Mouse (Mus musculus): ENCODE data around the gene Cmss1. TPM values are rescaled to one million over a fixed set of nuclear protein-coding genes. Genes with fewer than 3 reads are reported as not detected.

Gene Cmss1
- total RNA-seq, 2 experiments from 2014 or later = 20.1 to 22.0 TPM

DNA sequence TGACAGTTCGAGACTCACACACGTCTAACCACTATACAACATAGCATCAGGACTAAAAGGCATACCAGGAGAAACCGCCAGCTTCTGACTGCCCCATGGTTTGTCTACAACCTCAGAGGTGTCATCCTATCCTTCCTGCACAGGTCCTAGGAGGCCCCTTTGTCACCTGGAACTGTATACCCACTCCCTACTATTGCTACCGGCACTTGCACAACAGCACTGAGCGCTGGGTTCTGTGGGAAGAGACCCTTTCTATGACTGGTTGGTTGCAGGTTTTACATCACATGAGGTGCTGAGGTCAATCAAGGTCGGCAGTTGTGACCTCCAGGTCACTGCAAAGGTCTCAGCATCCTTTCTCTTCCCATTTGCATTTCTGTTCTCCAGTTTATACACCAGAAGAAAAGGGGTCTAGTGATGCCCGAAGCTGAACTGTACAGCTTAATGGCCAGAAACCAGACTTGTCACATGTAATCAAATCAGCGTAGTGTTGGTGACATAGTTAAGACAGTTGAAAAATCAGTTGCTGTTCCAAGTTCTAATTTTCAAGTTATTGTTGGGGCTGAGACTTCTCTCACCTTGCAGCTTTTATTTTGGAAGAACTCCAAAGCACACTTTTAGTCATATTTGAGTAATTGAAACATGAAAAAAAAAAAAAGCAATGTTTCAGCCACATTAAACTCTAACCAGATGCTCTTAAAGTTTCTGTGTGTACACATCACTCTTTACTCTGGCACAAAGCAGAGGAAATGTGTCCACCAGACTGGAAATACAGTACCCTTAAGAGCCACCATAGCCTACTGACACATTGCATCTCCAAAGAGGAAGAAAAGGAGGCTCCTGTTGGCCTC is 266.7 kb downstream of the Cmss1 start:
- Histone ChIP-seq H3K4me3 (no peak overlapping the region), H3K27ac (no peak overlapping the region)
- no peak for TF ChIP-seq CTCF (IDR thresholded peaks at IDR 0.05)
- DNase-seq (ENCODE audit: extremely low spot score in 1 of 2, low spot score in 2 of 2) = no peak
- intact Hi-C loops (cut with DNase I) = no loop called here

GRCm38 (mm10) chr16:57336770-57337423 is 269.8 kb downstream of the Cmss1 start:
- H3K27ac ChIP-seq = no peak overlapping the region
- no peak for TF ChIP-seq CTCF (IDR thresholded peaks at IDR 0.05)
- intact Hi-C loops (cut with DNase I) = no loop called here
- H3K4me3 ChIP-seq = no peak overlapping the region
- DNase-seq (ENCODE audit: extremely low spot score in 1 of 2, low spot score in 2 of 2) = no peak

DNA sequence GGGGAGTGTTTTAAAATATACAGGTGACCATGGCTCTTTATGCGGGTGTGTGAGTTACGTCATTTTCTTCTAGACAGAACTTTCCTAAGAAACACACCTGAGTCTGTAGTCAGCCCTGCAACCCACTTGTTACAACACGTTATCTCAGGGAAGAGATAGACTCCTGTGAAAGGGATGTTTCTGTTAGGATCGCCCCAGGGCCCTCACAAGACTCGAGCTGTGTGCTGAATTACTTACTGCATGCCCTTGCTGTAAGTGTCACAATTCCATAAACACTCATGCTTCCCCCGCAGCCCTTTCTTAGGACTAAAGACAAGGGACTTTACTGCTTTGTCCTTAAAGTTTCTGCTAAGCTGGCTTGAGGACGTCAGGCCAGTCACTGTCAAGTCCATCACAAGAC is 274.4 kb downstream of the Cmss1 start:
- Histone ChIP-seq H3K27ac (no peak overlapping the region), H3K4me3 (no peak overlapping the region)
- no peak for DNase-seq (ENCODE audit: extremely low spot score in 1 of 2, low spot score in 2 of 2)
- intact Hi-C loops (cut with DNase I) = no loop called here
- TF ChIP-seq CTCF (IDR thresholded peaks at IDR 0.05) = no peak

DNA sequence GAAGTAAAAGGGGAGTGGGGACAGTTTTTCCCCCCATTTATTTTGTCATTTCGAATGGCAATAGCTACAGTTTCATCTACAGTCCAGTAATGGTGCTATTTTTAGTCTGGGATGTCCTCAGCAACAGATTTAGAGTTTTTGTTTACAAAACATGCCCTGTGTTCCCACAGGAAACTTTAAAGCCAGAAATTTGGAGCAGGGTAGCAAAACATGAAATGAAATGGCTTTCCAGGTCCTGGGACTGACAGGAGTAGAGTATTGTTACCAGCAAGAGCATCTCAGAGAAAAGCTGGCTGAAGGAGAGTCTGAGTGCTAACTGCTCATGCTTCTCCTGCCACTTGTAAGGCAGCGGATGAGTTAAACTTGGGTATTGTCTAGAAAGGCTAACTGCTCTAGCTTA is 276.6 kb downstream of the Cmss1 start:
- intact Hi-C loops (cut with DNase I) = no loop called here
- no peak overlapping the region for H3K4me3 ChIP-seq
- H3K27ac ChIP-seq = no peak overlapping the region
- DNase-seq (ENCODE audit: extremely low spot score in 1 of 2, low spot score in 2 of 2) = no peak
- TF ChIP-seq CTCF (IDR thresholded peaks at IDR 0.05) = no peak

DNA sequence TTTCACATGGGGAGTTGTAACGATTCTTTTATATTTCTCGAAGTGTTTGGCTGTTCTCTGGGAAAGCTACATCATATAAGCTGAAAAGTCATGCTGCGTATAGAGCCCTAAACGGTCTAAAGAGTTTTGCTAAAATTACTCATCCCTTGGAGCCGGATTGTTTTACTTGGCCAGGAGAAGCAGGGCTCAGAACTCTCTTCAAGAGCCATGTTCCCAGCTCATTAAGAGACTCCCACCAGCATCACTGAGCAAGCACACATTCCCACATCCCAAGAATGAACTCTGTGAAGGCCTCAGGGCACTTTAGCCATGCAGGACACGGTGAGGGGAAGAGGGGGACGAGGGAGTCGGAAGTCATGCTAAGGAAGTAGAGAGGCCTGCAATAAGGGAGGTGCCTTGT is 277.6 kb downstream of the Cmss1 start:
- no peak for TF ChIP-seq CTCF (IDR thresholded peaks at IDR 0.05)
- no peak overlapping the region for H3K27ac ChIP-seq
- H3K4me3 ChIP-seq = no peak overlapping the region
- DNase-seq (ENCODE audit: extremely low spot score in 1 of 2, low spot score in 2 of 2) = no peak
- intact Hi-C loops (cut with DNase I) = no loop called here

GRCm38 (mm10) chr16:57326996-57327395 is 279.7 kb downstream of the Cmss1 start:
- DNase-seq (ENCODE audit: extremely low spot score in 1 of 2, low spot score in 2 of 2) = no peak
- TF ChIP-seq CTCF (IDR thresholded peaks at IDR 0.05) = no peak
- H3K4me3 ChIP-seq = no peak overlapping the region
- intact Hi-C loops (cut with DNase I) = no loop called here
- H3K27ac ChIP-seq = no peak overlapping the region

DNA sequence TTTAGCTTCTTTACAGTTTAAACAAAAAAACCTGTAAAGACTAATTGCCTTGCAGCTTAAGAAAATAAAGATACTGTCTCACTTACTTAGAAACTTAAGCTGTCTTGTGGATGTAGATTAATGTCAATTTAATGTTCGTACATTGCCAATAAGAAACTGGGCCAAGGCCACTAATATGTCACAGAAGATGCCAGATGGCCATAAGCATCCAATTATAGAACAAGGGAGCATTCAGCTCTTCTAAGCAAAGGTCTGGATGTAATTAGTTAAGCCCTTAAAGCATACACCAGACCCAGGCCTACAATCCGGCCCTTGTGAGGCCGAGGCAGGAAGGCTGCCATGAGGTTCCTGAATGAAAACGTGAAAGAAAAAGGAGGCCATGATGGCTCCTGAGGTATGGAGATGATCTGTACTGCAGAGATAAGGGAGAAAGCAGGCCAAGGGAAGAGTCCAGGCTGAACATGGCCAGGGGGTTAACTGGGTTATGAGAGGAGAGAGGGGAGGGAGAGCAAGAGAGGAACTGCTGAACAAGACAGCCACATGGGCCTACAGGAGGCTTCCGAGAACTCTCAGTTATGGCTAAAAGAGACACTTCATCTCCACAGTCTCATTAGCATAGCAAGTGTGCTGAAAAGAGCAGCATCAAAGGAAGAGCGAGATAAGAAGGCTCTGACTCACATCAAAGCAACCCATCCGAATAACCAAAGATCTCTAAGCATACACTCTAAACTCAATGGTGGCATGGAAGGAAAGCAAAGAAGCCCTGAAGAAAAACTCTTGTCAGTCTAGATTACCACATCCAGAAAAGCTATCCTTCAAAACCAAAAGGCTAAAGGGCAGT is 287.2 kb downstream of the Cmss1 start:
- TF ChIP-seq CTCF (IDR thresholded peaks at IDR 0.05) = no peak
- H3K4me3 ChIP-seq = no peak overlapping the region
- intact Hi-C loops (cut with DNase I) = no loop called here
- H3K27ac ChIP-seq = no peak overlapping the region
- DNase-seq (ENCODE audit: extremely low spot score in 1 of 2, low spot score in 2 of 2) = no peak

- intact Hi-C loops (cut with DNase I) = no loop called here
- no peak overlapping the region for H3K27ac ChIP-seq
- no peak for DNase-seq (ENCODE audit: extremely low spot score in 1 of 2, low spot score in 2 of 2)
- no peak for TF ChIP-seq CTCF (IDR thresholded peaks at IDR 0.05)
- H3K4me3 ChIP-seq = no peak overlapping the region
Observed at GRCm38 (mm10) chr16:57318637-57319125, 288.0 kb downstream of the Cmss1 start.

DNA sequence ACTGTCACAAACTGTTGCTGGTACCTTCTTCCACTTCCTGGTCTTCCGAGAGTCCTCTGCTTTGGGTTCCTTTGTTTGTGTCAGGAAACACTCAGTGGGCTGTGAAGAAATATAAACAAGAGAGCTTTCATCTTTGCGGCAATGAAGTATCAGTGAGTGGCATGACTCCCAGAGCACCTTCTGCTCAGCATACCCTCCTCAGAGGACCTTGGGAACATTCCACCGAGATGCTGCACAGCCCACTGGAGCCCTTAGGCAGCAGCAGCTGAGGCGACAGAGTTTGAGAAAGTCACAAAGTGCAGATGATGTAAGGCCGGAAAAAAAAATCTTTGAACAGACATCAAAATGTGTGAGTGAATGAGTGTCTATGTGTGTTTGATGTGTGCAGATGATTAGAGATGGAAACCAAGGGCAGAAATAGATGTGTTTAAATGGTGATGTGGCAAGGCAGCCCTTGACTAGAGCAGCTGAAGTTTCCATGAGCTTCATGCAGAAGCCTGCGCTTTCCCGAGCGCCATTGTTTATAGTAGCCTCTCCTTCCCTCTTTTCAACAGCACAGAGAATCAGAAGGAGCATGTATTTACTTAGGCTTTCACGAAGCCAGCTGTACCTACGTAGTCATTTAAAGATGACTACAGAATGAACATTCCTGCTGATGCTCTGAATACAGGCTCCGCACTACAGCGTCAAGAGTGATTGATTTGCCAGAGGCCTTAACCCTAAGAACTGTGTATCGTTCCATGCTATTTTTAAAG is 288.6 kb downstream of the Cmss1 start:
- H3K4me3 ChIP-seq = no peak overlapping the region
- intact Hi-C loops (cut with DNase I) = no loop called here
- no peak for DNase-seq (ENCODE audit: extremely low spot score in 1 of 2, low spot score in 2 of 2)
- TF ChIP-seq CTCF (IDR thresholded peaks at IDR 0.05) = no peak
- H3K27ac ChIP-seq = no peak overlapping the region

GRCm38 (mm10) chr16:57317127-57317526 is 289.5 kb downstream of the Cmss1 start:
- TF ChIP-seq CTCF (IDR thresholded peaks at IDR 0.05) = no peak
- DNase-seq (ENCODE audit: extremely low spot score in 1 of 2, low spot score in 2 of 2) = no peak
- intact Hi-C loops (cut with DNase I) = no loop called here
- Histone ChIP-seq H3K27ac (no peak overlapping the region), H3K4me3 (no peak overlapping the region)

DNA sequence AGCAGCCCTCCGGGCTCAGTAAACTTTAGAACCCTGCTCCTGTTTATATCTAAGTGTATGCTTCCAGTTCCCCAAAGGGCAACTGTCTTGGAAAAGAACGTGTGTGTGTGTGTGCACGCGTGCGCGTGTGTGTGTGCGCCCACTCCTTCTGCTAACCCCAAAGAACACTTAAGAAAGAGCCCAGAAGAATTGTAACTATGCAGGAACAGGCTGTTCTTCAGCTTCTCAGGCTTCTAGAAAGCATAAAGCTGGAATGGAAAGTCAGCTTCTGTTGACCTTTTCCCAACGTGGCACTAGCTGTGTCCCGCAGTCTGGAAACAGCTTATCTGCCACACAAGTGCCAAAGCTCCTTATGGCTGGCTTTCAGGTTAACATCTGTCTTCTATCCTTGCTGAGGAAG is 291.6 kb downstream of the Cmss1 start:
- Histone ChIP-seq H3K4me3 (no peak overlapping the region), H3K27ac (no peak overlapping the region)
- no peak for DNase-seq (ENCODE audit: extremely low spot score in 1 of 2, low spot score in 2 of 2)
- no peak for TF ChIP-seq CTCF (IDR thresholded peaks at IDR 0.05)
- intact Hi-C loops (cut with DNase I) = no loop called here

Data from left cerebral cortex, adult 2 months (tissue).